Mouse (Mus musculus): ENCODE measurements around the gene Smoc1.

Gene Smoc1

GRCm38 (mm10) chr12:81223276-81223675, 196.7 kb downstream of the Smoc1 start:
- DNase-seq (ENCODE audit: extremely low spot score, low spot score), result no peak

- DNase-seq (ENCODE audit: extremely low spot score, low spot score), result no peak
Measured at GRCm38 (mm10) chr12:81224843-81225242, 198.2 kb downstream of the Smoc1 start.

- DNase-seq (ENCODE audit: extremely low spot score, low spot score), result no peak
Measured at GRCm38 (mm10) chr12:81225966-81226577, 199.5 kb downstream of the Smoc1 start.

- DNase-seq (ENCODE audit: extremely low spot score, low spot score), result no peak
Measured at GRCm38 (mm10) chr12:81226590-81226989, 200.0 kb downstream of the Smoc1 start.

- no peak for DNase-seq (ENCODE audit: extremely low spot score, low spot score)
Measured at GRCm38 (mm10) chr12:81227767-81228460, 201.3 kb downstream of the Smoc1 start.

- DNase-seq (ENCODE audit: extremely low spot score, low spot score), result no peak
Measured at GRCm38 (mm10) chr12:81233746-81234380, 207.3 kb downstream of the Smoc1 start.

- no peak for DNase-seq (ENCODE audit: extremely low spot score, low spot score)
Measured at GRCm38 (mm10) chr12:81235456-81236330, 209.1 kb downstream of the Smoc1 start.
